Mouse (Mus musculus) midbrain, embryonic 11.5 days (tissue): ENCODE data around the gene Twf2. TPM values are rescaled to one million over a fixed set of nuclear protein-coding genes. Genes with fewer than 3 reads are reported as not detected.
"Not testable (repeated sequence)": the region's sequence is repeated elsewhere in the genome, so short reads cannot be mapped to it uniquely, and the experiment has no call there.

Experiments
- ATAC-seq: fragments of 200-750 bp; cut with Nextera tagmentation; 2 replicates; pipeline ENCODE4 v1.8.0; 2017; ENCODE audit warnings: moderate TSS enrichment, moderate library complexity; ENCODE audit not compliant: low FRiP score
- DNase-seq: peaks from one replicate; pipeline ENCODE4 v3.0.0; 2015; ENCODE audit warnings: low spot score; ENCODE audit errors: missing footprints
- H3K27ac ChIP-seq: fragments of 300-500 bp; sonication (generic); 2 replicates; pipeline ENCODE4 v1.5.1; 2014; ENCODE audit warnings: low read depth, low read length
- H3K27me3 ChIP-seq: fragments of 300-500 bp; sonication (generic); 2 replicates; pipeline ENCODE4 v1.6.1; 2014; ENCODE audit warnings: mild to moderate bottlenecking, low read length, moderate library complexity, mixed read lengths; ENCODE audit not compliant: control insufficient read depth, insufficient read depth
- H3K36me3 ChIP-seq: fragments of 300-500 bp; sonication (generic); 2 replicates; pipeline ENCODE4 v1.6.1; 2014; ENCODE audit warnings: mild to moderate bottlenecking, low read length, moderate library complexity, mixed read lengths; ENCODE audit not compliant: control insufficient read depth, insufficient read depth
- H3K4me1 ChIP-seq: fragments of 300-500 bp; sonication (generic); 2 replicates; pipeline ENCODE4 v1.6.1; 2014; ENCODE audit warnings: low read length; ENCODE audit not compliant: control insufficient read depth, insufficient read depth
- H3K4me2 ChIP-seq: fragments of 300-500 bp; sonication (generic); 2 replicates; pipeline ENCODE4 v1.6.1; 2014; ENCODE audit warnings: mild to moderate bottlenecking, moderate library complexity
- H3K4me3 ChIP-seq: fragments of 300-500 bp; sonication (generic); 2 replicates; pipeline ENCODE4 v1.5.1; 2014; ENCODE audit warnings: low read depth, low read length
- H3K9ac ChIP-seq: fragments of 300-500 bp; sonication (generic); 2 replicates; pipeline ENCODE4 v1.6.1; 2014; ENCODE audit warnings: low read length
- H3K9me3 ChIP-seq: fragments of 300-500 bp; sonication (generic); 2 replicates; pipeline ENCODE4 v1.6.1; 2016; ENCODE audit warnings: low read length; ENCODE audit not compliant: control insufficient read depth
- WGBS: fragments of 180-500 bp; shearing (Covaris S2); extraction: QIAGEN DNeasy Blood & Tissue Kit; methylation state at CpG from one replicate; pipeline ENCODE4 v1.1.7; 2014; 5-methylcytosine and 5-hydroxymethylcytosine counted together
- polyA plus RNA-seq: library from polyadenylated mRNA; unstranded; fragments of >200 nt; fragmentation: Nextera tagmentation; extraction: Ambion mirVana; gene quantifications from 2 replicates; pipeline ENCODE4 v1.2.1, GENCODE M21; 2014

Gene Twf2
- polyA plus RNA-seq, 1 experiment from 2014 or later: 61.4 TPM

DNA sequence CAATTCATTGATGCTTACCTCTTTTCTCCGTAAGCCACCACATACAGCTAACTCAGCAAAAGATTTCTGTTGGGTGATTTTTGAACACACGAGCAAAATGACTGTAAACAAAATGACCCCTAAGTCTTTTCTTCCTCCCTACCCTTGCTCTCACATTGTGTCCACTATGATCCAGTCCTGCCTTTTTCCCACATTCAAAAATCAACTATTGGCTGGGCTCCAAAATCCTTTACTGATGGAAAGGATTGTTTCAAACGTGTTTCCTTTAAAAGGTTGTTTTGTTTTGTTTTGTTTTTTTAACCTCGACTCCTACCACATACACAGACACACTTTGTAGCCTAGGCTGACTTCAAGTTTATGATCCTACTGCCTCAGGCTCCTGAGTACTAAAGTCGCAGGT is 42.5 kb upstream of the Twf2 start:
- WGBS: 39% methylated on average over 5 of the region's 5 CpGs
- Histone ChIP-seq H3K36me3 (no peaks in the 10 kb centered on the region), H3K4me1 (peaks cover 5% of the 10 kb centered on the region; the same call in 1 of the 2 replicates), H3K4me3 (peak overlapping the region; percentile 43), H3K27ac (peak overlapping the region; percentile 90), H3K4me2 (peak overlapping the region; percentile 57), H3K27me3 (no peaks in the 10 kb centered on the region), H3K9me3 (no peaks in the 10 kb centered on the region), H3K9ac (peak overlapping the region; percentile 77)
- DNase-seq: no peak
- no peak for ATAC-seq

DNA sequence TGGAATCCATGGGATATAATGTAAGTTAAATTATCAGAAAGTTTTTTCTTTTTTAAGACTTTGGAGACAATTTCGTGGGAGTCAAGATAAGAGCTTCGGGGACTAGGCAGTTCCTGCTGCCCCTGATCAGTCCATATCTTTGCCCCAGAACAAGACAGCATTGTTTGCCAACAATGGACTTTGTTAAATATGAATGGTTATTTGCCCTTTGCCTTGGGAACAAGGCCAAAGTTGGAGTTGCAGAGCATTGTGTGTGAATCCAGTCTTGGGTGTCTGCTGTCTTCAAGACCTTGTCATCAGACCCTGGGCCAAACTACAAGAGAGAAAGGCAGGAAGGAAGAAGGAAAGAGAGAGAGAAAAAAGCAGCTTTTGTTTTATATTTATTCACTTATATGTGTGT is 36.2 kb upstream of the Twf2 start:
- ATAC-seq: no peak
- 0 out of 2 replicates have a peak, but pooled peaks cover 3% of the 10 kb centered on the region for H3K4me1 ChIP-seq

DNA sequence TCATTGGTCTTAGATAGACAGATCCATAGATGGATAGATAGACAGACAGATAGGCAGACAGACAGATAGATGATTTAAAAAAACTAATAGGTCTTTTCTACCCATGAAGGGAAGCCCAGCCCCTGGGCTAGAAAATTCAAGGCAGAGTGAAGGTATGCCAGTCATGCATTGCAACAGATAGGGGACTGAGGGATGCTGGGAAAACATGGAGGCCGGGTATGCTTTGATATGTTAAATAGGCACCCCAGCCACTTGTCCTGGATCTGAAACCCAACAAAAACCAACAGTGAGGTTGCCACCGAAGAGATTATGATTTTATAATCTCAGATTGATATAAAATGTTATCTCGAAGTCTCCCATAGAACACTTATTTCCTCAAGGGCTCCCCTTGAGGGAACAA is 35.7 kb upstream of the Twf2 start:
- no peaks in the 10 kb centered on the region for H3K27me3 ChIP-seq
- DNase-seq (no peak), ATAC-seq (no peak)
- H3K4me3 ChIP-seq: no peak overlapping the region
- H3K9ac ChIP-seq: no peak overlapping the region
- no peak overlapping the region for H3K4me2 ChIP-seq
- H3K4me1 ChIP-seq: 0 out of 2 replicates have a peak, but pooled peaks cover 3% of the 10 kb centered on the region
- H3K9me3 ChIP-seq: no peaks in the 10 kb centered on the region
- H3K27ac ChIP-seq: no peak overlapping the region
- no peaks in the 10 kb centered on the region for H3K36me3 ChIP-seq
- 72% methylated on average over 3 of the region's 3 CpGs for WGBS

More for the DNA sequence above, 36.2 kb upstream of the Twf2 start:
- Histone ChIP-seq H3K27ac (no peak overlapping the region), H3K4me2 (no peak overlapping the region), H3K36me3 (no peaks in the 10 kb centered on the region), H3K4me3 (no peak overlapping the region), H3K9me3 (no peaks in the 10 kb centered on the region), H3K27me3 (no peaks in the 10 kb centered on the region), H3K9ac (no peak overlapping the region)
- DNase-seq: no peak
- 83% methylated on average over 2 of the region's 2 CpGs for WGBS

DNA sequence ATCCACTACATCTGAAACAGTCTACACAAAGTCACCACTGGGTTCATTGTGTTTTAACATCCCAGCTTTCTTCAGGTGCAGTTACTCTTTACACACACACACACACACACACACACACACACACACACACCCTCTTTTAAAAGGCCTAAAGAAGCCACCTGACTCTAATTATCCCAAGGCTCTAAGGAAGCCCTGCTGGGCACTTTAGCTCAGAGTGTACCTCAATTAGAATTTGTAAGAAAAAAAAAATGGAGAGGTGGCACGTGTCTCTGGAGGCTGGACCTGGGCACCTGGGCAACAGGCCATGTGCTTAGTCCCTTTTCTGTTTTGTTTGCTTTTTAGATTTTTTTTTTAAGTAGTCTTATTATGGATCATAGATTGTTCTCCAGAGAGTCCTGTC is 35.2 kb upstream of the Twf2 start:
- DNase-seq (no peak), ATAC-seq (no peak)
- H3K27ac ChIP-seq: no peak overlapping the region
- H3K4me3 ChIP-seq: no peak overlapping the region
- no peak overlapping the region for H3K4me2 ChIP-seq
- no peak overlapping the region for H3K9ac ChIP-seq
- no peaks in the 10 kb centered on the region for H3K36me3 ChIP-seq
- no peaks in the 10 kb centered on the region for H3K27me3 ChIP-seq
- H3K4me1 ChIP-seq: 0 out of 2 replicates have a peak, but pooled peaks cover 3% of the 10 kb centered on the region
- H3K9me3 ChIP-seq: no peaks in the 10 kb centered on the region
- WGBS: 41% methylated on average over 1 of the region's 1 CpGs

DNA sequence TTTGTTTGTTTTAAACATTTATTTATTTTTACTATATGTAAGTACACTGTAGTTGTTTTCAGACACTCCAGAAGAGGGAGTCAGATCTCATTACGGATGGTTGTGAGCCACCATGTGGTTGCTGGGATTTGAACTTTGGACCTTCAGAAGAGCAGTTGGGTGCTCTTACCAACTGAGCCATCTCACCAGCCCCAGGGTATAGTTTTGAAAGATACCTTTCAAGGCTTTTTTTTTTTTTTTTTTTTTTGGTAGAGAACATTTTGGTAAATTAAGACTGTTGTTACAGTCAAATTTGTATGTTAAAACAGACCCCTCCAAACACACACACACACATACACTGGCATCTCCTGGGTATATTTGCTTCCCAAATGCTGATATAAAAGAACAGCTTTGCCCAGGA is 33.9 kb upstream of the Twf2 start:
- DNase-seq, H3K4me2 ChIP-seq, H3K4me3 ChIP-seq, H3K36me3 ChIP-seq, H3K27me3 ChIP-seq, H3K9ac ChIP-seq, ATAC-seq, H3K9me3 ChIP-seq, H3K27ac ChIP-seq: not testable (repeated sequence)
- 84% methylated on average over 1 of the region's 1 CpGs for WGBS
- H3K4me1 ChIP-seq: peaks cover 11% of the 10 kb centered on the region

DNA sequence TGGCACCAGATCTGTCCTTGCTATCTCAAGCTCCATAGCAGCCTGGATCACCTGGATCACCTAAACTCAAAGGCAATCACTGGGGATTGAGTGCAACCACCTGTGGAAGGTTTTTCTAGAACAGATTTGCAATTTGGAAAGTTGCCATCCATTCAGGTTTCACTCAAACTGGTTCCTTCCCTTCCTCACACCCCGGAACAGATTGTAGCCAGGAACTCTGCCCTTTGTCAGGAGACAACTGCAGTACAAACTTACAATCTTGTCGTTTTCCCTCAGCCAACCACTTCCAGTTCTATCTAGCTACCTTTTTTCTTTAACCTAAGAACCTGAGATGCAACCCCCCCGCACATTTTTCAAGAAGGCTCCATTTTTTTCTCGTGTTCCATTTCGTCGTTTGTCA is 33.0 kb upstream of the Twf2 start:
- DNase-seq (no peak), ATAC-seq (no peak)
- WGBS: 41% methylated on average over 6 of the region's 6 CpGs
- Histone ChIP-seq H3K4me1 (peaks cover 12% of the 10 kb centered on the region), H3K9ac (no peak overlapping the region), H3K36me3 (no peaks in the 10 kb centered on the region), H3K9me3 (no peaks in the 10 kb centered on the region), H3K4me2 (peak overlapping the region; percentile 70), H3K27me3 (no peaks in the 10 kb centered on the region), H3K27ac (no peak overlapping the region), H3K4me3 (peak overlapping the region; percentile 75; the same call in 1 of the 2 replicates)

DNA sequence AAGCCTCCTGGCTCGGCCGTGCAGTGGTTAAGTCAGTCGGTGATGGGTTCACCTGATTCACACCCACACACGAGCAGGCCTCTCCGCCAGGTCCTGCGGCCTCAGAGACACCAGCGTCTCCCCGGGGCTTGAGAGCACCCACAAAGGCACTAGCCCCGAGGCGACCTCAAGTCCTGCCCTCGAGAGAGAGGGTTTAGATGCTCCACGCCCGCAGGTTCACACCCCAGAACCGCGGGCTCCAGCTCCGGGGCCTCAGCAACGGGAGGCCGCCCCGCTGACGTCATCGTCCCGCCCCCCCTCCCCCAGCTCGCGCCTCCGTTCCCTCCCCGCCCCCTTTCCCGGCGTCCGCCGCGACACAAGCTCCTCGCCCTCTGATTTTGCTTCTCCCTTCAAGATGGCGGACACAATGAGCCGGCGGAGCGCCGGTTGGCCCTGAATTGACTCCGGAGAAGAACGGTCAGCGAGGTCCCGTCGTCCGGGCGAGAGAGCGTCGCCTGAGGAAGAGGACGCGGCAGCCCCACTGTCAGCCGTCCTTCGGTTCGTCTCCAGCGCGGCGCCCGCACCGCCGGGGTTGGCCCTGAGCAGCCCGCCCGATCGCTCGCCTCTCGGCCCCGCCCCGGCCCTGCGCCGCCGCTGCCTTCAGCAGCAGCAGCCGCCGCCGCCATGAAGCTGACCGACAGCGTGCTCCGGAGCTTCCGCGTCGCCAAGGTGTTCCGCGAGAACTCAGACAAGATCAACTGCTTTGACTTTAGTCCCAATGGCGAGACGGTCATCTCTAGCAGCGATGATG is 32.2 kb upstream of the Twf2 start, which contains the start of gene Wdr82:
Gene Wdr82 (plus strand): TSS at position 373 of the 790 bp plus-strand sequence.
- under 1% methylated on average over 73 of the region's 81 CpGs for WGBS
- ATAC-seq (peak; percentile 93), DNase-seq (peak; percentile 99)
- H3K9me3 ChIP-seq: no peaks in the 10 kb centered on the region
- no peaks in the 10 kb centered on the region for H3K36me3 ChIP-seq
- H3K27ac ChIP-seq: peak within 1 kb of the TSS; percentile 87
- H3K9ac ChIP-seq: peak within 1 kb of the TSS; percentile 85
- peaks cover 12% of the 10 kb centered on the region for H3K4me1 ChIP-seq
- H3K4me2 ChIP-seq: peak within 1 kb of the TSS; percentile 70
- no peaks in the 10 kb centered on the region for H3K27me3 ChIP-seq
- H3K4me3 ChIP-seq: peak within 1 kb of the TSS; percentile 75

DNA sequence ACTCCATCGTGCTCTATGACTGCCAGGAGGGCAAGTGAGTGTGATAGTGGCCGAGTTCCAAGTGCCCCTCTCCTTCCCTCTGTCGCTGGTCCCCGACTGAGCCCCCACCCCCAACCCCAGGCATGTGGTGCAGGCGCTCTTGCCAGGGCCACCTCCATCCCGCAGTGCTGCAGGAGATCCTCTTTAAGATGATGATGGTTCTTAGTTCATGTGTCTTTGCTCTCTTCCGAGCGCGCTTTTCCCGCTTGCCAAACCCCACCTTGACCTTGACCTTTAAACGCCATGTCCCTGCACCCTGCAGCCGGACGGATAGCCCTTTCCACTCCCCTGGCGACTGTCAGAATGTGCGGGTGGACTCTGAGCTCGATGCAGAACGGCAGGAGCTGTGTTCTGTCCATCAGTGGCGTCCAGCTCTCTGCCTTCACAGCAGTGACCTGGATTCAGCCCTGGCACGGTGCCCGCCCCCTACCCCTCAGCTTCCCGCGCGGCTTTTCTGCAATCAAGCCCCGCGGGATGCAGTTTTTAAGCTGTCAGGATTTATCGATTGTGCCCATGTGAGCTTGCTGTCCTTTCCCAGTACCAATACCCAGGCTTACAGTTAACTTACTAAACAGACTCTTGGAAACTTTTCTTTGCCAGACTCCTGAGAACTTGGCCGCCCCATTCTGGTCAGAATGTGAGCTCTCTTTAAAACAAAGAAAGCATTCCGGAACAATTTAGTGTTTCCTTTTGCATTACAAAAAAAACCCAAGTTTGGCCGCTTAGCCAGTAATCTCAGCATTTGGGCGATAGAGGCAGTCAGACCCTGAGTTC is 31.4 kb upstream of the Twf2 start:
- ATAC-seq (peak; percentile 75), DNase-seq (peak; percentile 96)
- H3K36me3 ChIP-seq: no peaks in the 10 kb centered on the region
- peak overlapping the region; percentile 75 for H3K4me3 ChIP-seq
- H3K9ac ChIP-seq: peak overlapping the region; percentile 85
- no peaks in the 10 kb centered on the region for H3K27me3 ChIP-seq
- under 1% methylated on average over 30 of the region's 30 CpGs for WGBS
- peak overlapping the region; percentile 69 for H3K4me2 ChIP-seq
- no peaks in the 10 kb centered on the region for H3K9me3 ChIP-seq
- peak overlapping the region; percentile 87 for H3K27ac ChIP-seq
- H3K4me1 ChIP-seq: peaks cover 12% of the 10 kb centered on the region

DNA sequence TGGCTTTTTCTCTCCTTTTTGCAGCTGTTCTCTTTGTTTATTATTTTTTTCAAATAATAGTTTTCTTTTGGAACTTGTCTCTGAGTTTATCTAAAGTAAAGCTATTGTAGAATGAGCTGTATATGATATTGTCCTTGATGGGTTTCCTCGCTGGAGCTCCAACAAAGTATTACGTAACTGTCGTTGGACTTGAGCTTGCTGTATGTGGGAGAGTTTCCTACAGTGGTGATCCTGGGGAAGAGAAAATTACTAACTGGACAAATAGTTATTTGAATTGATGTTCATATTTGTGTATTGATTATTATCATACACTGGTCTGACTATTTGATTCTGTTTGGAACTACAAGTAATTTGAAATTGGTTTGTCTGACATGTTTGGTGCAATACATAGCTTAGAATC is 30.4 kb upstream of the Twf2 start:
- H3K9ac ChIP-seq: peak overlapping the region; percentile 85; the same call in 1 of the 2 replicates
- H3K4me2 ChIP-seq: peak overlapping the region; percentile 69
- H3K27ac ChIP-seq: no peak overlapping the region
- no peak for DNase-seq
- no peaks in the 10 kb centered on the region for H3K9me3 ChIP-seq
- ATAC-seq: no peak
- H3K27me3 ChIP-seq: no peaks in the 10 kb centered on the region
- WGBS: 54% methylated on average over 3 of the region's 3 CpGs
- peaks cover 4% of the 10 kb centered on the region; the same call in 1 of the 2 replicates for H3K36me3 ChIP-seq
- H3K4me3 ChIP-seq: peak overlapping the region; percentile 75
- peaks cover 12% of the 10 kb centered on the region for H3K4me1 ChIP-seq
